ENCODE assay signal across 31 mouse cellular contexts in the genomic region with DNA sequence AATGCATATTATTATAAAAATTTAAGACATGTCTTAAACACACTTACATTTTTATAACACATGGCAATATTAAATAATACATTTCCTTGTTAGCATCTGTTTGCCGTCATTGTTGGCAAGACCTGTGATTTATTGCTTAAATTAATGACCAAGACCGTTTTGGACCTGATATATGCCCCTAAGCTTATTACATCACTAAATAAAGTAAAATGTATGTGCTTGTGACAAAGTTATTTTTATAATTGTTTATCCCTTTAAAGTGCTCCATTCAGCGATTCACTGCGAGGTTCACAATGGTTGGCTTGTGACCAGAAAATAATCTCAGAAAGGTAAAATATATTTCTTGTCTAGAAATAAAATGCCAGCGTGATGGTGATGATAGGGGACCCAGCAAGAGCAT.
"Had no signal": no experiment of that assay in that cellular context is flagged by ENCODE, and none has a peak within 500 bp of the region (broad histone marks: within the 10 kb centered on the region; RNA-seq: fewer than 3 reads in every experiment).

No protein-coding gene starts in this region.

- ATAC-seq: liver, embryonic 12.5 days; liver, postnatal 0 days; lung, postnatal 0 days; midbrain, embryonic 13.5 days; midbrain, embryonic 15.5 days; midbrain, embryonic 16.5 days had no signal

- H3K4me1 ChIP-seq: limb, embryonic 12.5 days; limb, embryonic 15.5 days; liver, embryonic 12.5 days; liver, embryonic 15.5 days; lung, embryonic 15.5 days; megakaryocyte, embryonic 14.5 days had no signal

- H3K4me3 ChIP-seq: limb, embryonic 10.5 days; limb, embryonic 12.5 days; limb, embryonic 13.5 days; limb, embryonic 15.5 days; liver, embryonic 12.5 days; liver, embryonic 13.5 days; liver, embryonic 15.5 days; lung, embryonic 15.5 days; megakaryocyte, embryonic 14.5 days; midbrain, embryonic 10.5 days; midbrain, embryonic 12.5 days; midbrain, embryonic 13.5 days; midbrain, embryonic 15.5 days; myocyte; neural tube, embryonic 12.5 days had no signal

- H3K27ac ChIP-seq: limb, embryonic 12.5 days; limb, embryonic 13.5 days; limb, embryonic 15.5 days; liver, embryonic 12.5 days; liver, embryonic 13.5 days; liver, embryonic 14.5 days; liver, embryonic 15.5 days; lung, embryonic 15.5 days; macrophage; midbrain, embryonic 10.5 days; midbrain, embryonic 12.5 days; midbrain, embryonic 13.5 days; midbrain, embryonic 15.5 days; neural tube, embryonic 12.5 days had no signal

- H3K4me2 ChIP-seq: limb, embryonic 12.5 days; limb, embryonic 13.5 days; limb, embryonic 15.5 days; liver, embryonic 11.5 days; liver, embryonic 12.5 days; liver, embryonic 13.5 days; liver, embryonic 15.5 days; lung, embryonic 14.5 days; lung, embryonic 15.5 days; midbrain, embryonic 11.5 days; midbrain, embryonic 12.5 days; midbrain, embryonic 13.5 days; midbrain, embryonic 15.5 days; neural tube, embryonic 12.5 days had no signal

- DNase-seq: left cerebral cortex, postnatal 4 days; liver; liver, embryonic 13.5 days; liver, postnatal 0 days; lung, adult 18-20 months; lung, adult 2 months; lung, embryonic 14.5 days; lung, postnatal 14 days; lung, postnatal 36 days; lung, postnatal 4 days; midbrain, embryonic 14.5 days had no signal

- H3K9me3 ChIP-seq: limb, embryonic 10.5 days; limb, embryonic 12.5 days; limb, embryonic 13.5 days; limb, embryonic 15.5 days; liver, embryonic 12.5 days; liver, embryonic 13.5 days; liver, embryonic 15.5 days; lung, embryonic 15.5 days; megakaryocyte, embryonic 14.5 days; midbrain, embryonic 10.5 days; midbrain, embryonic 12.5 days; midbrain, embryonic 13.5 days; midbrain, embryonic 15.5 days; neural tube, embryonic 12.5 days had no signal

- H3K36me3 ChIP-seq: limb, embryonic 10.5 days; limb, embryonic 12.5 days; limb, embryonic 13.5 days; limb, embryonic 15.5 days; liver, embryonic 12.5 days; liver, embryonic 13.5 days; liver, embryonic 15.5 days; lung, embryonic 15.5 days; midbrain, embryonic 10.5 days; midbrain, embryonic 12.5 days; midbrain, embryonic 13.5 days; midbrain, embryonic 15.5 days; neural tube, embryonic 12.5 days had no signal

- H3K9ac ChIP-seq: limb, embryonic 12.5 days; limb, embryonic 13.5 days; limb, embryonic 15.5 days; liver, embryonic 12.5 days; liver, embryonic 13.5 days; liver, embryonic 14.5 days; liver, embryonic 15.5 days; liver, postnatal 0 days; lung, embryonic 14.5 days; lung, embryonic 15.5 days; midbrain, embryonic 12.5 days; midbrain, embryonic 13.5 days; midbrain, embryonic 15.5 days; neural tube, embryonic 12.5 days had no signal

- H3K27me3 ChIP-seq: limb, embryonic 15.5 days; liver, embryonic 12.5 days; liver, embryonic 13.5 days; liver, embryonic 15.5 days; lung, embryonic 15.5 days; megakaryocyte, embryonic 14.5 days; midbrain, embryonic 12.5 days; midbrain, embryonic 13.5 days; midbrain, embryonic 15.5 days; neural tube, embryonic 12.5 days had no signal
